Mouse (Mus musculus): Measurements from ENCODE around the gene Rnf207.

GRCm38 (mm10) chr4:152260451-152260850, 58.3 kb downstream of the Rnf207 start:
- TF ChIP-seq POLR2A (IDR thresholded peaks at IDR 0.05; ENCODE audit: low read depth, low read length) = no peak
- no peak for TF ChIP-seq CTCF (IDR thresholded peaks at IDR 0.05; ENCODE audit: extremely low read depth, insufficient read length, insufficient replicate concordance, low read depth, low read length)
